Mouse (Mus musculus): ENCODE results near the gene Sept6.
A peak's percentile ranks its signal among the peaks of the same experiment; 100 is the strongest.

- peak; percentile 2; the same call in 1 of the 2 replicates for TF ChIP-seq CTCF (IDR thresholded peaks at IDR 0.05; ENCODE audit: extremely low read depth, insufficient read depth, insufficient read length, insufficient replicate concordance)
- TF ChIP-seq POLR2A (IDR thresholded peaks at IDR 0.05; ENCODE audit: low read depth, low read length) = no peak
These were observed 80.3 kb downstream of the Sept6 start for GRCm38 (mm10) chrX:36911343-36911742.

Data from spleen, adult 2 months (tissue).